Comparison of ENCODE assay signal across 18 mouse cellular contexts in the genomic region with DNA sequence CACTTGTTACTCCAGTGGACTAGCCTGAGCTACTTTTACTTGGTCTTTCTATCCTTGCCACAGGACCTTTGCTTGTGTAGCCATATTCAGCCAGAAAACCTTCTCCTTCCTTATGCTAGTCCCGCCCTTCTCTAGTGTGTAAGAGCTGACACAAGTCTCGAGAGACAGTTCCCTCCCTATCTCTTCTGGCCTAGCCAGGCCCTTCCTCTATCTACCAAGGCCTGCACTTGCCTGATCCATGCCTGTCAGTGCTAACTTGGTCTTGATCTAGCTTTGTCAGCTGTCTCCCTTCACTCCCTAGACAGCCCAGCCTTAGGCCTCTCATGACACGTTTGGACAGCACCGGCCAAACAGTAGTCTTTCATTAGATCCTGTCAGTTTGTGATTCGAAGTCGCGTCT.
A peak's percentile ranks its signal among the peaks of the same experiment; 100 is the strongest.
DNase-seq lines count a peak whose midpoint lies in the region; ATAC-seq and TF ChIP-seq lines count a peak whose summit lies in the region.
"Had no signal": no experiment of that assay in that cellular context is flagged by ENCODE, and none has a peak within 500 bp of the region (broad histone marks: within the 10 kb centered on the region; RNA-seq: fewer than 3 reads in every experiment).

No protein-coding gene starts in this region.

- no peak for TF ChIP-seq CTCF in stomach, postnatal 0 days (IDR thresholded peaks at IDR 0.05; ENCODE audit: low read depth)

- WGBS in heart, embryonic 11.5 days (ENCODE audit: insufficient replicate concordance): 62% methylated on average over 7 of the region's 7 CpGs
- 75% methylated on average over 7 of the region's 7 CpGs for WGBS in stomach, embryonic 14.5 days
- 76% methylated on average over 7 of the region's 7 CpGs for WGBS in stomach, postnatal 0 days
- WGBS in liver, embryonic 15.5 days (ENCODE audit: insufficient replicate concordance): 32% methylated on average over 7 of the region's 7 CpGs
- 77% methylated on average over 7 of the region's 7 CpGs for WGBS in stomach, embryonic 16.5 days

- H3K27ac ChIP-seq in heart, embryonic 11.5 days (ENCODE audit: low read depth, low read length): no peak overlapping the region
- no peak overlapping the region for H3K27ac ChIP-seq in stomach, embryonic 14.5 days (ENCODE audit: low read length)
- H3K27ac ChIP-seq in stomach, postnatal 0 days (replicated peaks): no peak overlapping the region
- H3K27ac ChIP-seq in liver, embryonic 15.5 days (replicated peaks): peak overlapping the region; percentile 90
- no peak overlapping the region for H3K27ac ChIP-seq in stomach, embryonic 16.5 days (ENCODE audit: low read length)
- H3K27ac ChIP-seq: embryonic facial prominence, embryonic 13.5 days; forebrain, embryonic 10.5 days; hindbrain, embryonic 10.5 days; layer of hippocampus, adult 2 months; limb, embryonic 12.5 days; neural tube, embryonic 13.5 days had no signal

- H3K36me3 ChIP-seq in heart, embryonic 11.5 days (ENCODE audit: control insufficient read depth, insufficient read depth, low read length): no peaks in the 10 kb centered on the region
- H3K36me3 ChIP-seq in stomach, embryonic 14.5 days (ENCODE audit: control insufficient read depth, insufficient read depth, low read length): no peaks in the 10 kb centered on the region
- no peaks in the 10 kb centered on the region for H3K36me3 ChIP-seq in stomach, postnatal 0 days (ENCODE audit: control insufficient read depth, insufficient read depth, low read length)
- H3K36me3 ChIP-seq in liver, embryonic 15.5 days (replicated peaks): no peaks in the 10 kb centered on the region
- H3K36me3 ChIP-seq in stomach, embryonic 16.5 days (ENCODE audit: control insufficient read depth, insufficient read depth, low read length): no peaks in the 10 kb centered on the region
- H3K36me3 ChIP-seq: embryonic facial prominence, embryonic 13.5 days; forebrain, embryonic 10.5 days; hindbrain, embryonic 10.5 days; limb, embryonic 12.5 days; neural tube, embryonic 13.5 days had no signal

- no peaks in the 10 kb centered on the region for H3K9me3 ChIP-seq in heart, embryonic 11.5 days (replicated peaks; ENCODE audit: control insufficient read depth, low read length)
- no peaks in the 10 kb centered on the region for H3K9me3 ChIP-seq in stomach, embryonic 14.5 days (ENCODE audit: control insufficient read depth, low read depth, low read length)
- no peaks in the 10 kb centered on the region for H3K9me3 ChIP-seq in stomach, postnatal 0 days (ENCODE audit: control insufficient read depth, low read length)
- H3K9me3 ChIP-seq in liver, embryonic 15.5 days (replicated peaks): no peaks in the 10 kb centered on the region
- no peaks in the 10 kb centered on the region for H3K9me3 ChIP-seq in stomach, embryonic 16.5 days (replicated peaks; ENCODE audit: control insufficient read depth, low read length)
- H3K9me3 ChIP-seq: embryonic facial prominence, embryonic 13.5 days; forebrain, embryonic 10.5 days; hindbrain, embryonic 10.5 days; limb, embryonic 12.5 days; neural tube, embryonic 13.5 days had no signal

- TF ChIP-seq EP300 in stomach, postnatal 0 days (optimal IDR thresholded peaks at IDR 0.05): no peak

- no peak overlapping the region for H3K4me3 ChIP-seq in heart, embryonic 11.5 days (ENCODE audit: low read depth, low read length)
- H3K4me3 ChIP-seq in stomach, embryonic 14.5 days (ENCODE audit: low read depth, low read length): no peak overlapping the region
- no peak overlapping the region for H3K4me3 ChIP-seq in stomach, postnatal 0 days (ENCODE audit: low read depth, low read length)
- no peak overlapping the region for H3K4me3 ChIP-seq in liver, embryonic 15.5 days (replicated peaks)
- no peak overlapping the region for H3K4me3 ChIP-seq in stomach, embryonic 16.5 days (replicated peaks; ENCODE audit: low read length)
- H3K4me3 ChIP-seq: embryonic facial prominence, embryonic 13.5 days; forebrain, embryonic 10.5 days; hindbrain, embryonic 10.5 days; layer of hippocampus, adult 2 months; limb, embryonic 12.5 days; neural tube, embryonic 13.5 days had no signal

- no peak overlapping the region for H3K9ac ChIP-seq in heart, embryonic 11.5 days (ENCODE audit: low read depth, low read length)
- no peak overlapping the region for H3K9ac ChIP-seq in stomach, embryonic 14.5 days (replicated peaks; ENCODE audit: low read depth, low read length)
- no peak overlapping the region for H3K9ac ChIP-seq in stomach, postnatal 0 days (ENCODE audit: low read length)
- H3K9ac ChIP-seq in liver, embryonic 15.5 days: no peak overlapping the region
- H3K9ac ChIP-seq in stomach, embryonic 16.5 days (ENCODE audit: low read length): no peak overlapping the region
- H3K9ac ChIP-seq: embryonic facial prominence, embryonic 13.5 days; limb, embryonic 12.5 days; neural tube, embryonic 13.5 days had no signal

- DNase-seq in heart, adult 9 months (ENCODE audit: low spot score in 2 of 2): no peak
- no peak for DNase-seq in stomach, postnatal 0 days (ENCODE audit: low spot score)
- DNase-seq in thymus, postnatal 36 days: no peak
- DNase-seq: adrenal gland, adult 8-10 months; cerebellum, adult 8-10 months; gastrocnemius, postnatal 25 days; right cerebral cortex, postnatal 25 days had no signal

- H3K4me1 ChIP-seq in heart, embryonic 11.5 days (ENCODE audit: control insufficient read depth, insufficient read depth, low read length): no peaks in the 10 kb centered on the region
- H3K4me1 ChIP-seq in stomach, embryonic 14.5 days (ENCODE audit: control insufficient read depth, insufficient read depth, low read length): no peaks in the 10 kb centered on the region
- no peaks in the 10 kb centered on the region for H3K4me1 ChIP-seq in stomach, postnatal 0 days (replicated peaks; ENCODE audit: control insufficient read depth, insufficient read depth)
- peaks cover 52% of the 10 kb centered on the region for H3K4me1 ChIP-seq in liver, embryonic 15.5 days (replicated peaks)
- H3K4me1 ChIP-seq in stomach, embryonic 16.5 days (ENCODE audit: control insufficient read depth, insufficient read depth, low read length): no peaks in the 10 kb centered on the region
- H3K4me1 ChIP-seq: embryonic facial prominence, embryonic 13.5 days; forebrain, embryonic 10.5 days; limb, embryonic 12.5 days; neural tube, embryonic 13.5 days had no signal

- peak; percentile 95 for ATAC-seq in heart, embryonic 11.5 days (replicated peaks; ENCODE audit: insufficient number of reproducible peaks, low FRiP score, low TSS enrichment)
- peak; percentile 79; the same call in 1 of the 2 replicates for ATAC-seq in stomach, embryonic 14.5 days (ENCODE audit: insufficient number of reproducible peaks, insufficient read depth, low FRiP score, low read depth)
- ATAC-seq in stomach, postnatal 0 days (ENCODE audit: low FRiP score, low TSS enrichment): no peak
- ATAC-seq in liver, embryonic 15.5 days (ENCODE audit: insufficient read depth): peak; percentile 96
- peak; percentile 50 for ATAC-seq in stomach, embryonic 16.5 days (ENCODE audit: insufficient read depth, low FRiP score)
- no peak for ATAC-seq in frontal cortex, adult (ENCODE audit: low TSS enrichment)

- no peak overlapping the region for H3K4me2 ChIP-seq in heart, embryonic 11.5 days
- H3K4me2 ChIP-seq in stomach, embryonic 14.5 days (replicated peaks; ENCODE audit: low read depth, low read length): no peak overlapping the region
- H3K4me2 ChIP-seq in stomach, postnatal 0 days (replicated peaks; ENCODE audit: low read depth): no peak overlapping the region
- peak overlapping the region; percentile 36 for H3K4me2 ChIP-seq in liver, embryonic 15.5 days
- no peak overlapping the region for H3K4me2 ChIP-seq in stomach, embryonic 16.5 days (ENCODE audit: low read depth, low read length)
- H3K4me2 ChIP-seq: embryonic facial prominence, embryonic 13.5 days; limb, embryonic 12.5 days; neural tube, embryonic 13.5 days had no signal

- H3K27me3 ChIP-seq in heart, embryonic 11.5 days (ENCODE audit: control insufficient read depth, insufficient read depth, low read length): no peaks in the 10 kb centered on the region
- no peaks in the 10 kb centered on the region for H3K27me3 ChIP-seq in stomach, embryonic 14.5 days (ENCODE audit: control insufficient read depth, insufficient read depth, low read length)
- no peaks in the 10 kb centered on the region for H3K27me3 ChIP-seq in stomach, postnatal 0 days (ENCODE audit: control insufficient read depth, insufficient read depth, low read length)
- no peaks in the 10 kb centered on the region for H3K27me3 ChIP-seq in liver, embryonic 15.5 days
- no peaks in the 10 kb centered on the region for H3K27me3 ChIP-seq in stomach, embryonic 16.5 days (ENCODE audit: control insufficient read depth, insufficient read depth, low read length)
- H3K27me3 ChIP-seq: embryonic facial prominence, embryonic 13.5 days; limb, embryonic 12.5 days; neural tube, embryonic 13.5 days had no signal

Comparison
In these comparisons a context has a peak if more than half of its experiments do, and no peak if none do; other contexts are left out.
1. ATAC-seq: peak in heart, embryonic 11.5 days (single experiment), stomach, embryonic 14.5 days (single experiment), liver, embryonic 15.5 days (single experiment) and stomach, embryonic 16.5 days (single experiment); none in stomach, postnatal 0 days (single experiment) and frontal cortex, adult (single experiment).